Mouse (Mus musculus) urinary bladder, adult 18-20 months (tissue): ENCODE data around the gene Akr1b7.

Experiments
- DNase-seq, 2 experiments: peaks; one replicate each; pipeline ENCODE4 v3.0.0; 2022; ENCODE audit warnings: low spot score in 2 of 2, mixed read lengths in 2 of 2

Gene Akr1b7

DNA sequence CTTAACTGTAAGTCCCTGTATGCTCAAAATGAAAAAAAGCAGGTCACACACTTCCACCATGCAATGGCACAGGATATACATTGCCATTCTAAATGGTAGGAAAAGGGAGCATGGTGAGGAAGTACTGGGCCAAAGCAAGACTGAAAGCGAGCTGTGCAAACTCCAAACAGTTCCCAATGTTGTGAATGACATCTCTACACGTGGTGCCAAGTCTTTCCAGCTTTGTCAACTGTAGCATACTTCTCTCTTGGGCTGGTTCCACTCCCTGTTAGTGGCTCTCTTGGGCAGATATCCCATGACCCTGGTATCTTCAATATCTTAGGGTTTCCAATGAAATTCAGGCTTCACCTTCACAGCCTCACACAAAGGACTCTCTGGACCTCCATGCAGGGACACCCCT lies 26.9 kb downstream of the Akr1b7 start:
- no peak for DNase-seq

DNA sequence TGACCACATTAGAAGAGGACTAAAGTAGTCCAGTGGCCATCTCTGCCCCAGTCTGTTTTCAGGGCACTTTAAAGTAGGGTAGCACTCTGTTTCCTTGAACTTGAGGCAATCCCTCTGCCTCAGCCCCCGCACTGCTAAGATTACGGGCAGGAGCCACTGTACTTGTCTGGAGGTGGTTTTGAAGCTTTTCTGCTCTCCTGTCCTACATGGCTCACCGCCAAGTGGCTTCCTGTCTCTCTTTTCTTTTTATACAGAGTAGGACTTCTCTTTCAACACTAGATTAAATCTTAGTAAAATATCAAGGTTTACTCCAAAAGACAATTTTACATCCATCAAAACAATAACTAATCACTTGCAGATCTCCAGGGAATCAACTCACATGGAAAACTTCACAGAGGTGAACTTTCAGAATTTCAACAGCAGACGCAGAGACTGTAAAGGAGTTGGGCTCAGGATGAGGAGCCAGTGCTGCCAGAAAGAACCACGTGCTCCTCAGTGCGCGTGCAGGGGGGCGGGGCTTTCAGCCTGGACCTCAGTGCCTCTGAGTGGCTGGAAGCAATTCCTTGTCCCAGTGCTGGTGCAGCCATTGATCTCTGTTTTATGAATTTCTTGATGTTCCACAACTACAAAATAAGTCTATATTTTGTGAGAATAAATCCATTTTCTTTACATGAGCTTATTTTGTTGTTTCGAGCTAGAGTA lies 29.6 kb downstream of the Akr1b7 start:
- no peak for DNase-seq

DNA sequence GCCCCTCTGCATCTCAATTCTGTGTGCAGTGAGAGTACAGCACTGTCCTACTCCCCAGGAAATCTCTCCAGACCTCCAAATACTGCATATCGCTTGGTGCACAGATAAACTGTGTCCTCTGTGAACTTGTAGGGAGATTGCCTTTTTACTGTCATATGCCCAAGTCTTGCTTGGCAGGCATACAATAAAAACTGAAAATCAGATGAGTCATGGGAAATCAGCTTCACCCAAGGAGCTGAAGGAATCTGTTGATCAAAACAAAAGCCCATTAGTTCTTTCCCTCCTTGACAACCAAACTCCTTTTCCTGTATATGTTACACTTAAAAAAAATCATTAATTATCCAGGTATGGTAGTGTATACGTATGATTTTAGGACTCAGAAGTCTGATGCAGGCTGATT lies 31.7 kb downstream of the Akr1b7 start:
- no peak for DNase-seq

DNA sequence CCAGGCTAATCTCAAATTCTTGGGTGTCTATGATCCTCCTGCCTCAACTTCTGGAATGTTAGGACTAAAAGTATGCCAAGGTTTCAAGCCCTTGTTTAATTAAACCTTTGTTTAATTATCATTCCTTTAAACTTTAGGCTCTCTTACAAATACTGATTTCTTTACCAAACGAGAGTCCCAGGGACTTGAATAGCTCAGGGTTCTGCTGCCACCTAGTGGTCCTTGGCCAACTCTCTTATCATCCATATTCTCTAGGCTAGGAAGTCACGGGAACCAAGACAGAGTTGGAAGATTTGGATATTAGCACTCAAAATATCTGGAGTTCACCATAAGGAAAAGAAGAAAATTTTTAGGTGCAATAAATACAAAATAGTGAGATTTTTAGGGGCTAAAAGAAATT lies 35.8 kb downstream of the Akr1b7 start:
- peak; percentile 23 to 54 for DNase-seq

DNA sequence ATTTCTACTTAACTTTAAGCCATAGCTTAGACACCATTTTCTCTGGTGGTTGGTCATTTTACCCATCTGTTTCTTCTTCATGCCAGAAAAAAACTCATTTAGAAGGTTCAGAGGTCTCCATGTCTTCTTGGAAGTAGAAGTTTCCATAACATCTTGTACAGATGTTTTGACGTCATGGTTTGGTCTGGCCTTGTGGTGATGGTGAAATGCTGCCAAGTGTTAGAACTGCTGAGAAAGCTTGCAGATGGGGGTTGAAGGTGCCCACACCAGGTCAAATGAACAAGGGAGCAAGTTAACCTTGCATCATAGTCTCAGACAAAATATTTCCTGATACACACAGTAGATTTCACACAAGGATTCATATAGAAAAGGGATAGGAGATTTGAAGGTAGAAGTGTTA lies 36.6 kb downstream of the Akr1b7 start:
- DNase-seq: no peak

DNA sequence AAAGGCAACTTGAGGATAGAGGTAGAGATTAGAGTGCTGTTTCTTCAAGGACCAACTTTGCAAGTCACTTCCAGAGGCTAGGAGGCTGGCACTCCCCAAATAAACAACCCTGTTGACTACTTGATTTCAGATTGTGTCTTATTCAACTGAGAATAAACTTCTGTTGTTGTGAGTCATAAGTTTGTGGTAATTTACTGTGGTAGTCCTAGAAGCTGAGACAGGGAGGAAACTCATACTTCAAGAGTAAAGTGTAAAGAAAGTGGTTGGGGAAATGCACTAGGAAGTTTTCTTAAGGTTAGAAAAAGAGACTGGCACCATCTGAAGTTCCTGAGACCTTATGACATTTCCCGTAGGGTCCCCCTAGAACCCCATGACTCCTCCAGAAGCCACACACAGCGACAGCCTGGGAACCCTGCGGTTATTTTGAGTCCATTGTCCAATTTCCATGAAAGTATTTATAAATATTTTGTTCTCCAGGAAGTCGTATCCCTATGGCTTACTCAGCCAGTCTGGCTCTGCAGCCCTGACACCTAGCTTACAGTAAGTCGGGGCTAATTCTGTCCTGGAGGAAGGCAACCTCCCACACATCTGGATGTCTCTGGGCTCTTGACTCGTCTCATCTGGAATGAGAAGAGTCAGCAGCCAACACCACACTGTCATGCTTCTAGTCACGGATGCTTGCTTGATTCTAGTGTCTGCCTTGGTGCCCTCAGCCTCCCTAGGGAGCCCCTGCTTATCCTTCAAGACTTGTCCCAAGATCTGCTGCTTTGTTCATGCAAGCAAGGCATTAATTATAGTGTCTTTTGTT lies 41.0 kb downstream of the Akr1b7 start:
- DNase-seq: no peak

DNA sequence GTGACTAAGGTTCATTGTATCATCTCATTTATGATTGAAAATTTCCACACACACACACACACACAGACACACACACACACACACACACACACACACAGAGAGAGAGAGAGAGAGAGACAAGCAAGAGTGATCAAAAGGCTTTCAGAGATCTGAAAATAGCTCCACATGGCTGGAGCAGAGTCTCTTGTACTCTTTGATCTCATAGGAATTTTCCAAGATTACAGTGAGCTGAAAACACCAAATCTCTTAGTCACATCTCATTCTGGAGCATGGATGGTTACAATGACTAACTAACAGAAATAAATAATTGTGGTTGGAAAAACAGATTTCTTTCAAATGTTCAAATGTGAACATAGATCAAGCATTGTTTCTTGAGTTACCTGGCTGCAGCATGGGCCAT lies 47.3 kb downstream of the Akr1b7 start:
- no peak for DNase-seq

DNA sequence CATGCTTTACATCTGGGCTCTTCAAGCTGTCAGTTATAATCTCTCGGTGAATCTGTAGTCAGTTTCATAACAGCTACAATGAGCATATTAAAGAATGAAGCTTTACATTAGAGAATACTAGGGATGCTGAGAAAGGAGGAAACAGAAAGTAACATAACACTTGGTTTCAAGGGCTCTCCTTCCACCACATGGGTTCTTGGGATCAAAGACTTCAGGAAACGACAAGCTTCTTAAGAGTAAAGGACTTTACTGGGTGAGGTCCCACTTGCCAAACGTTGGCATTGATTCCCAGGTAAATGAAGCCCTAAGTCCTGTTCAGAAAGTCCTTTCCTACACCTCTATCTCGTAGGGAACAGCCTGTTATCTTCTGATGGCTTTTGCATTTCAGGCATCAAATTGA lies 48.5 kb downstream of the Akr1b7 start:
- DNase-seq: no peak

DNA sequence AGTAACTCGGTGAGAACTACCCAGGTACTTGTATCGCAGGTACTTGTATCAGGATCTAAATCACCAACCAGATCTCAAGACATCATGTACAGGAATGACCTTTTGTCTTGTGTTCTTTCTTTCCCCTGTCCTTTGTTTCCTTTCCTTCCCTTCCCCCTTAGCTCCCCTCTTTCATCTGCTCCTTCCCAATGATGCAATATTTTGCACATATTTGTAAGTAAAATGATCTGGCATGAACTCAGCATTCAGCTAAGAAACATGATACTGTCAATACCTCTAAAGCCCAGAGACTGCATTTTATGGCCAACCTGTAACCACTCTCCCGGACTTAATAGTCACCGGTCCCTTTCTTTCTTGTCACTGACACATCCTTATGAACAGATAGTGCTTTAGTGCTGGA lies 51.4 kb downstream of the Akr1b7 start:
- no peak for DNase-seq

DNA sequence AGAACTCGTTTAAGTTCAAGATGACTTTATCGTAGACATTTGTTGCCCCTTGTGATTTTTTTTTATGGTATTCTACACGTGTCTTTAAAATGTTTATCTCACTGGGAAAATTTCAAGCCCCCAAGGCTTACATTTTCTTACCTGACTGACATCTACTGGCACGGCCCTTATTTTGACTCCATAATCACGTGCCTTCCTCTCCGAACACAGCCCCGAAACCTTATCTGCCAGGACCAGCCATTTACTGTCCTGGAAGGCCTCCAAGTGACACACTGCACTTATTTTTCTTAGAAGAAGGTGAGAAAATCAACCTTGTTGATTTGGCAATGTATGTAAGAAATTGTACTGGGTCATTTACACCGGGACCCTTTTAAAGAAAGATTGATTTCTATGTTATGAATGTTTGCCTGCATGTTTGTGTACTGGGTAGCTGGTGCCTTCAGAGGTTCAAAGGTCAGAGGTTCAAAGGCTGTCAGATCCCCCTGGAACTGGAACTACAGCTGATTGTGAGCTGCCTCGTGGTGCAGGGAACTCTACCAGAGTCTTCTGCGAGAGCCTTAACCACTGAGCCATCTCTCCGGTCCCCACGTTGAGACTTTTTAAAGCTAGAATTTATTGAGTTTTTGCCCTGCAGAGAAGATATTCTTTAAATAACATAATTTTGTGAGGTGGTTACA lies 59.4 kb downstream of the Akr1b7 start:
- DNase-seq: no peak
